Mouse (Mus musculus) cerebellum, adult 2 months (tissue): ENCODE data around the gene Ddrgk1.

ENCODE experiments used
- CTCF ChIP-seq: fragments of 200-500 bp; IDR thresholded peaks from 2 replicates; pipeline ENCODE4 v1.5.1; 2011; ENCODE audit warnings: low read depth, mild to moderate bottlenecking, control low read depth, low read length, moderate library complexity, borderline replicate concordance; ENCODE audit not compliant: insufficient read depth
- POLR2A ChIP-seq: fragments of 200-500 bp; IDR thresholded peaks from 2 replicates; pipeline ENCODE4 v1.6.1; 2011; ENCODE audit warnings: low read length, control low read depth, borderline replicate concordance; ENCODE audit not compliant: insufficient read depth

- TF ChIP-seq CTCF: no peak
- TF ChIP-seq POLR2A: no peak
These were observed 32.0 kb downstream of the Ddrgk1 start for GRCm38 (mm10) chr2:130632416-130632815.
